Mouse (Mus musculus) heart, embryonic 14.5 days (tissue): ENCODE data around the gene Slain2. TPM values are rescaled to one million over a fixed set of nuclear protein-coding genes. Genes with fewer than 3 reads are reported as not detected.

Source experiments
- ATAC-seq: fragments of 200-750 bp; cut with Nextera tagmentation; 2 replicates; pipeline ENCODE4 v1.8.0; 2017; ENCODE audit warnings: low read depth, moderate TSS enrichment; ENCODE audit not compliant: insufficient number of reproducible peaks, insufficient read depth, low FRiP score
- H3K27ac ChIP-seq, 2 experiments: fragments of 200-500 bp in 1 of 2; fragments of 300-500 bp in 1 of 2; sonication (generic) in 1 of 2; replicated peaks in 1 of 2; 2 replicates each; pipeline ENCODE4 v1.5.1; 2012 to 2014; ENCODE audit warnings: low read depth in 2 of 2, low read length in 2 of 2, control low read depth in 1 of 2, mild to moderate bottlenecking in 1 of 2, mixed read lengths in 1 of 2; ENCODE audit not compliant: control insufficient read depth in 1 of 2, insufficient read depth in 1 of 2
- H3K27me3 ChIP-seq: fragments of 300-500 bp; sonication (generic); 2 replicates; pipeline ENCODE4 v1.6.1; 2014; ENCODE audit warnings: mild to moderate bottlenecking, low read length, control low read depth; ENCODE audit not compliant: control insufficient read depth, insufficient read depth
- H3K36me3 ChIP-seq: fragments of 300-500 bp; sonication (generic); 2 replicates; pipeline ENCODE4 v1.6.1; 2014; ENCODE audit warnings: mild to moderate bottlenecking, control low read depth, low read length, mixed read lengths; ENCODE audit not compliant: control insufficient read depth, insufficient read depth
- H3K4me1 ChIP-seq, 2 experiments: fragments of 200-500 bp in 1 of 2; fragments of 300-500 bp in 1 of 2; sonication (generic) in 1 of 2; 2 replicates each; pipeline ENCODE4 v1.6.1; 2012 to 2014; ENCODE audit warnings: low read length in 2 of 2, control low read depth in 1 of 2, mixed read lengths in 1 of 2; ENCODE audit not compliant: control insufficient read depth in 2 of 2, insufficient read depth in 2 of 2
- H3K4me2 ChIP-seq: fragments of 300-500 bp; sonication (generic); 2 replicates; pipeline ENCODE4 v1.6.1; 2014; ENCODE audit warnings: mild to moderate bottlenecking, low read length
- H3K4me3 ChIP-seq, 2 experiments: fragments of 200-500 bp in 1 of 2; fragments of 300-500 bp in 1 of 2; sonication (generic) in 1 of 2; 2 replicates each; pipeline ENCODE4 v1.5.1; 2012 to 2014; ENCODE audit warnings: low read length in 2 of 2, mild to moderate bottlenecking in 2 of 2, control low read depth in 1 of 2, low read depth in 1 of 2, moderate library complexity in 1 of 2; ENCODE audit not compliant: control insufficient read depth in 1 of 2, insufficient read depth in 1 of 2
- H3K9ac ChIP-seq: fragments of 300-500 bp; sonication (generic); 2 replicates; pipeline ENCODE4 v1.6.1; 2014; ENCODE audit warnings: mild to moderate bottlenecking, low read length
- H3K9me3 ChIP-seq: fragments of 300-500 bp; sonication (generic); 2 replicates; pipeline ENCODE4 v1.6.1; 2016; ENCODE audit warnings: low read length, control low read depth; ENCODE audit not compliant: control insufficient read depth
- WGBS: fragments of 180-500 bp; shearing (Covaris S2); extraction: QIAGEN DNeasy Blood & Tissue Kit; methylation state at CpG from one replicate; pipeline ENCODE4 v1.1.7; 2014; 5-methylcytosine and 5-hydroxymethylcytosine counted together
- polyA plus RNA-seq: library from polyadenylated mRNA; unstranded; fragments of >200 nt; fragmentation: Nextera tagmentation; extraction: Ambion mirVana; gene quantifications from 2 replicates; pipeline ENCODE4 v1.2.1, GENCODE M21; 2014

Slain2 gene
- polyA plus RNA-seq, 1 experiment from 2014 or later: 35.6 TPM

- Histone ChIP-seq H3K9ac (no peak overlapping the region), H3K4me1 (peaks cover 12 to 20% of the 10 kb centered on the region in 2 experiments), H3K9me3 (no peaks in the 10 kb centered on the region), H3K4me3 (no peak overlapping the region), H3K36me3 (no peaks in the 10 kb centered on the region), H3K4me2 (no peak overlapping the region), H3K27me3 (no peaks in the 10 kb centered on the region), H3K27ac (no peak overlapping the region)
- WGBS: 81% methylated on average over 3 of the region's 3 CpGs
- ATAC-seq: no peak
Observed at GRCm38 (mm10) chr5:72911284-72911683, 2.8 kb upstream of the Slain2 start.

GRCm38 (mm10) chr5:72914633-72915561 lies 793 bp downstream of the Slain2 start:
- H3K4me1 ChIP-seq: peaks cover 7 to 31% of the 10 kb centered on the region in 2 experiments
- H3K9me3 ChIP-seq: no peaks in the 10 kb centered on the region
- peak; percentile 40 for ATAC-seq
- no peaks in the 10 kb centered on the region for H3K36me3 ChIP-seq
- under 1% methylated on average over 65 of the region's 66 CpGs for WGBS
- H3K4me3 ChIP-seq: peak overlapping the region; percentile 89 to 99
- peak overlapping the region; percentile 83 for H3K4me2 ChIP-seq
- peak overlapping the region; percentile 100 for H3K9ac ChIP-seq
- H3K27ac ChIP-seq: peak overlapping the region; percentile 97 to 100
- no peaks in the 10 kb centered on the region for H3K27me3 ChIP-seq

DNA sequence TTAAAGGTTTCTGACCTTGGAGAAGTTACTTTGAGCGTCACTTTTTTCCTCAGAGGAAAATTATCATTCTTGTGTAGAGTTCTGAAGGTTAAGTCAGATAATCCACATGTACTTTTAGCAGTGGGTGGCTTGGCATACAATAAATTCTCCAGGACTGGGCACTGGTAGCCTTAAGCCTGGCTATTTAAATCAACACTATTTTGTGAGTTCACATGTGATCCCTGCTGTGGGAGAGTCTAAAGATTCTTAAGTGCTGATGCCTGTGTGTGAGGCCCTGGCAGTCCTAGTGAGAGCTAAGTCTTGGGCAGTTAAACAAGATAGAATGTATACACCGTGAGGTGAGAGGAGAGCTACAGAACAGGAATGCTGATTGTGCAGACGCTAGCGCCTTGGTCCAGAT lies 1.9 kb downstream of the Slain2 start:
- H3K4me2 ChIP-seq: peak overlapping the region; percentile 83
- peaks cover 7 to 38% of the 10 kb centered on the region in 2 experiments for H3K4me1 ChIP-seq
- 6% methylated on average over 4 of the region's 4 CpGs for WGBS
- peak overlapping the region; percentile 97 to 100 for H3K27ac ChIP-seq
- peak overlapping the region; percentile 100 for H3K9ac ChIP-seq
- H3K4me3 ChIP-seq: peak overlapping the region; percentile 89 to 99
- no peak for ATAC-seq
- H3K36me3 ChIP-seq: no peaks in the 10 kb centered on the region
- no peaks in the 10 kb centered on the region for H3K27me3 ChIP-seq
- no peaks in the 10 kb centered on the region for H3K9me3 ChIP-seq

DNA sequence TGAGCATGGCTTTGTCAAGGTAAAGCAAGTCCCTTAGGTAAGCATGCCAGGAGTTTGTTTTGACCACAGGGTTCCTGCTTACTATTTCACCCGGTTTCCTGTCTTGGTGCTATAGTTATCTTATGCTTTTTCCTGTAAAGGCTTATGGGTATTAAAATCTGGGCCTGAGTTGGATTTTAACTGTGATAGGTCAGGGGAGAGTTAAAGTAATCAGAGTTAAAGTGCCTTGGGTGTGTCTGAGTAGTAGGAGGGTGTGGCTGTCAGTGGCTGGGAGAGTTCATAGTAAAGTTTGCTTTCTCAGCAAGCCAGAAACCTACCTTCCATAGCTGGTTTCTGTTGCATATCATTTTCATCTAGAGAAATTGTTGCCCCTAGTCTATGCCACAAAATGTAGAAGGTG lies 2.7 kb downstream of the Slain2 start:
- no peaks in the 10 kb centered on the region for H3K36me3 ChIP-seq
- peaks cover 7 to 41% of the 10 kb centered on the region in 2 experiments for H3K4me1 ChIP-seq
- WGBS: 21% methylated on average over 1 of the region's 1 CpGs
- no peak for ATAC-seq
- peak overlapping the region; percentile 83 for H3K4me2 ChIP-seq
- H3K4me3 ChIP-seq: peak overlapping the region; percentile 89 to 99; a peak in 2 of 4 replicates
- no peaks in the 10 kb centered on the region for H3K27me3 ChIP-seq
- peak overlapping the region; percentile 100 for H3K9ac ChIP-seq
- H3K27ac ChIP-seq: peak overlapping the region in 1 of 2 experiments; percentile 100; a peak in 2 of 4 replicates
- H3K9me3 ChIP-seq: no peaks in the 10 kb centered on the region

DNA sequence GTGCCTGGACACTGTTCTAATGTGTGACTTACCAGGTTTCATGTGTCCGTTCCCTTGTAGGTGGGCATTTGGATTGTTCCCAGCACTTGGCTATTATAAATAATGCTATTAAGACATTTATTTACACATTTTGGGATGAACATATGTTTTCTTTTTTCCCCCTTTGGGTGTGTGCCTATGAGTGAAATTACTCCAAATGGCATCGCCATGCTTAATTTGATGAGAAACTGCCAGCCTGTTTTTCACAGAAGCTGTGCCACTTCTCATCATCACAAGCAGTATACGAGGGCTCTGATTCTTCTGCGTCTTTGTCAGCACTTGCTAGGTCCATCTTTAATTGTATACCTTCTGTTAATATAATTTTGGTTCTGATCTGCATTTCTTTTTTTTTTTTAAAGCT lies 6.3 kb downstream of the Slain2 start:
- Histone ChIP-seq H3K4me2 (no peak overlapping the region), H3K9ac (no peak overlapping the region), H3K27me3 (no peaks in the 10 kb centered on the region), H3K36me3 (no peaks in the 10 kb centered on the region), H3K27ac (no peak overlapping the region), H3K9me3 (no peaks in the 10 kb centered on the region), H3K4me3 (no peak overlapping the region), H3K4me1 (peaks cover 5 to 62% of the 10 kb centered on the region in 2 experiments)
- WGBS: 94% methylated on average over 4 of the region's 4 CpGs
- ATAC-seq: no peak

DNA sequence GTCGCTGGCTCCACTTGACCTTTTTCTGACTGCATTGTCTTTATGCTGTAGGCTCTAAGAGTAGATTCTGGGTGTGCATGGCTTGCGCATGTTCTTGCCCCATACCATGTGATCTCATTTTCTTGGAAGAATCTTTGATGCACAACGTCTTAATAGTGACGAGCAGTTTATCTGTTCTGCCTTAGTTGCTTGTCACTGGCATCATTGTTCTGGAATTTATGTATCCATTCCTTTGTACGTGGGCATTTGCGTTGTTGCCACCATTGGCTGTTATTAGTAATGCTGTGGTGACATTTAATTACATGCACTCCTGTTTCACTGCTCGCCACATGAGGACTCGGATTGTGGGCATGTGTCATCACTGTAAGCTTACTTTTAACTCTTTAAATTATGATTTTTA lies 7.1 kb downstream of the Slain2 start:
- no peaks in the 10 kb centered on the region for H3K9me3 ChIP-seq
- H3K36me3 ChIP-seq: no peaks in the 10 kb centered on the region
- H3K27me3 ChIP-seq: no peaks in the 10 kb centered on the region
- WGBS: 74% methylated on average over 8 of the region's 8 CpGs
- no peak overlapping the region for H3K4me3 ChIP-seq
- no peak overlapping the region for H3K4me2 ChIP-seq
- H3K27ac ChIP-seq: no peak overlapping the region
- no peak overlapping the region for H3K9ac ChIP-seq
- H3K4me1 ChIP-seq: peaks cover 4 to 63% of the 10 kb centered on the region in 2 experiments
- no peak for ATAC-seq

- H3K36me3 ChIP-seq: no peaks in the 10 kb centered on the region
- H3K9ac ChIP-seq: no peak overlapping the region
- peaks cover 0 to 60% of the 10 kb centered on the region in 2 experiments; a peak in 3 of 4 replicates for H3K4me1 ChIP-seq
- H3K4me2 ChIP-seq: no peak overlapping the region
- H3K9me3 ChIP-seq: no peaks in the 10 kb centered on the region
- H3K27me3 ChIP-seq: no peaks in the 10 kb centered on the region
- H3K4me3 ChIP-seq: no peak overlapping the region
- ATAC-seq: no peak
- WGBS: 93% methylated on average over 3 of the region's 3 CpGs
- H3K27ac ChIP-seq: no peak overlapping the region
Observed at GRCm38 (mm10) chr5:72922796-72923195, 8.7 kb downstream of the Slain2 start.
